Mouse (Mus musculus) megakaryocyte progenitor cell, adult 5-6 weeks (primary cell): Measurements from ENCODE around the gene Dusp22. TPM values are rescaled to one million over a fixed set of nuclear protein-coding genes. Genes with fewer than 3 reads are reported as not detected.

Experiments used
- ATAC-seq: replicated peaks from 2 replicates; pipeline ENCODE4 v1.8.0; 2016; ENCODE audit warnings: mild to moderate bottlenecking, moderate TSS enrichment, inconsistent platforms; ENCODE audit not compliant: poor library complexity
- total RNA-seq, 2 experiments: library from RNA; stranded (forward) in 1 of 2; stranded (reverse) in 1 of 2; fragments of 157-497, 149-512 nt in 1 of 2; fragments of 200-1000 nt in 1 of 2; gene quantifications; 2 replicates each; pipeline versions ENCODE4 v1.2.3 to v1.2.4; 2015 to 2017

The Dusp22 gene
- total RNA-seq, 2 experiments from 2014 or later: 1.9 to 4.2 TPM

- no peak for ATAC-seq
These were observed 8.5 kb downstream of the Dusp22 start for GRCm38 (mm10) chr13:30668301-30668700.

DNA sequence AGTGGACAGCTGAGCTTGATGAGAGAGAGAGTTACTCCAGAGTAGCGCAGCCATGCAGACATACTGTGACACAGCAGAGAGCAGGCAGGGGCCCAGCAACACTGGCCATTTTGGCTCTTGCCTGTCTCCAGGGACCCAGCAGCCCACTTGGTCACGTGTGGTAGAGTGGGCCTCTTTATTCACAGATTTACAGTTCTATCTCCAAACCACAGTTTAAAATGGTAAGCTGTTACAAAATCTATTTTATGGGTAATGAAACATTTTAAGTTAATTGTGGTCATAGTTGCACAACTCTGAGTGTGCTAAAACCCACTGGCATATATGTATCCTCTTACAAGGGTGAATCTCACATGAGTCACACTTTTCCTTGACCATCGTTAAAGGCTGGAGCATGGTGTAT is 9.5 kb downstream of the Dusp22 start:
- ATAC-seq: peak; percentile 76

DNA sequence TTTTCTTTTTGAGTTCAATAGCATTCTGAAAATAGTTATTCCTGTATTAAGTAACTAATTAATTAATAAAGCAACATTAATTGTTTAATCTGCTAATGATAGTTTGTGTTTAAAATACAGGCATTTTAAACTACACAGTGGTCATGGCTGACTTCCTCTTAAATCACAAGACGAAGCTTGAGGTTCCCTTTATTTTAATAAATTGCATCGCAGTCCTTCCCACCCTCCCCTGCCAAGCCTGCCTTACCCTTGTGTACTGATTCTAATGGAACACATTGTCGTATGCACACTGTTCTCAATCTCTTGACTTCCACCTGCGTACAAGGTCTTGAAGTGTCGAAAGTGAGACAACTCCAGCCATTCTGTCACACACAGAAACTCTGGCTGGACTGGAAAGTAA is 14.1 kb downstream of the Dusp22 start:
- ATAC-seq: peak; percentile 65

DNA sequence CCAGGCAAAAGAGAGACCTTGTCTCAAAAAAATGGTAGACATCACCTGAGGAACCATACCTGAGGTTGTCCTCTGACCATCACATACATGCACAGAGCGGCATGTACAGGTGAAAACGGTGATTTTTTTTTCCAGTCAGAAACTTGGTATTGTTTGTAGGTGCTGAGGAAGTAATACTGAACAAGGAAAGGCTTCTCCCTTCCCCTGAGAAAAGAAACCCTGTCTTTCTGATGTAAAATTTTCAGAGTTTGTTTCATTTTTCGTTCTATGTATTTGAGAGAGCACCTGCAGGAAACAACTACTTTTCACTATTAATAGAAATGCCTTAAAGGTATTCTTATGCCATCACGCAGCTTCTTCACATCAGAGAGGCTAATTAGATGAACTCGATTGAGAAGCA is 19.0 kb downstream of the Dusp22 start:
- ATAC-seq: no peak

DNA sequence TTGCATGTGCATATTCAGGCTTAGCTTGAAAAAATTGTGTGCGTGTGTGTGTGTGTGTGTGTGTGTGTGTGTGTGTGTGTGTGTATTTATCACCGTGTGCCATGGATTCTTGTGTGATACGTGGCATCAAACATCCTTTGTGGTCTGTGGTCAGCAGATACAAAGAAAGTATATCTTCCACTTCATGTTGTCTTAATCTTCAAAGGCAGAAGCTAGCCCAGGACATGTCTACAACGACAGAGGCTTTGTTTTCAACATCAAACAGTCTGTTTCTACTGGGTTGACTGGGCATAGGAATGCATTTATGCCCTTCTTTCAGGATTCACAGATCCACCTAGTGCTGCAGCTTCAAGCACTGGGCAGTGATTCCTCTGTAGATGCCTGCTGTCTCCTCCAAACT is 22.1 kb downstream of the Dusp22 start:
- peak; percentile 31; the same call in 1 of the 2 replicates for ATAC-seq

DNA sequence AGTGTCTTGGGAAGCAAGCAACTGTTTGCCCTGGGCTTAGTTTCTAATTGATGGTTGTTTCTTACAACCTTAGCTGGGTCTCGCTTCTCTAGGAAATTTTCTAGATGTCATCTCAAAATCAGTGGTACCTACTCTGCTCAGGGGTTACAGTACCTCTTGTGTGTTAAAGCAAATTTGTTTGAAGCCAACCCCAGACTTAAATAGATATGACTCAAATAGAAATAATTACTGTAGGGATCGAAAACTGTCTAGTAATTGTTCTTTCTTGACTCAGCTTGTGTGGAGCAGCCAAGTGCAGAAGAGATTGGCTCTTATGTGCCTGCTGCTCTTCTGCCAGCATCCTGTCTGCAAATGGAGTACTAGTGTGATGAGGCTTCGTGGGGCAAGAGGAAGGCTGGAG is 22.5 kb downstream of the Dusp22 start:
- ATAC-seq: no peak

DNA sequence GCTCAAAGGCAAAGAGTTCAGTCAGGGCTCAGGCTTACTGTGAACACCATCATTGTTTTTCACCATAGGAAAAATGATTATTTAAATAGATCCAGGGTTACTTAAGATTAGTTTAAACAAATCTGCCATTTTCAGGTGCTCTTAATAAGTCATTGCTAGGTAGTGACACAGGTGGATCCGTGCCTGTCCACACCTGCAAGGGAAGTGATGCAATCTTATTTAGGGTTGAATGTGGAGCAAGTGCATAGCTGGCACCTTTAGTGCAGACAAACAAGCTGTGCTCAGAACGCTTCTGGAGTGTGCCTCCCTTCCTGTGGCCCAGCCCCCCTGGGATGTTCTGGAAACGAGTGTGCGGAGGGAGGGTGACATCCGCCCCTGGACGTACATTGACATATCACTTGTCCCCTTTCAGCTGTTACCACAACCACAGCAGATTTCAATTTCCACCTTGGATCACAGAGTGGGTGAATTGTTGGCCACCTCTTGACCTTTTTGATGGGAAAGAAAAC is 24.9 kb downstream of the Dusp22 start:
- ATAC-seq: no peak

- ATAC-seq: no peak
These were observed 26.2 kb downstream of the Dusp22 start for GRCm38 (mm10) chr13:30685957-30686356.

GRCm38 (mm10) chr13:30688035-30688616 is 28.3 kb downstream of the Dusp22 start:
- no peak for ATAC-seq

- ATAC-seq: no peak
These were observed 29.7 kb downstream of the Dusp22 start for GRCm38 (mm10) chr13:30689475-30689874.

GRCm38 (mm10) chr13:30691441-30692292 is 31.9 kb downstream of the Dusp22 start:
- ATAC-seq: no peak

DNA sequence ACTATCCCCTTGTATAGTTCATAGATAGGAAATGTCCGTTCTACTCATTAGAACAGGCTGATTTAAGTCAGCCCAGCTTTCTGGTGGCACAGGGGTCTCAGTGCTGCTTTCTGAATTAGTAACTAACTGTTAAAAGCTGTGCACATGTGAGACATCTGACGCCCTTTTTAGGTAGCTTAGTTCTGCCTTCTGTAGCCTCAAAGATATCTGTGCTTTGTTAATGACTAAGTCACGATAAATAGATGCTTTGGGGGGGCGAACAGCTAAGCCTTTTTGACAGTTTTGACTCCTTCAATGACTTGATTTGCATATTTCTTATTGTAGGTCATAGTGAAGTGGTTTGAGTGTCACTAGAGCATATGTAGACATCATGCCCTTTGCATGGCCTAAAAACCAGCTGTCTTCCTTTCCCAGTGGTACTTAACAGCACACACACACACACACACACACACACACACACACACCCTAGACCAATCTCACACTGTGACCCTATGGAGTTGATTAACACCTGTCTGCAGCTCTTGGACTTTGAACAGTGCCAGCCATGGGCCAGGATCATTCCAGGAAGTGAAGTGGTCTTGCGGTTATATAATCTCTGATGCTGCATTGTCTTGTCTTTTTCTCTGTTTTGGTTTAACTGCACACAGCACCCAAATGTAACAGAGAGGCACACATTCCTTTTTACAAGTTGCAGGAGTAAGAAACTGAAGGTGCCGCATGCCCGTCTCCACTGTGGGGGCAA is 33.0 kb downstream of the Dusp22 start:
- ATAC-seq: no peak

GRCm38 (mm10) chr13:30695232-30695631 is 35.4 kb downstream of the Dusp22 start:
- ATAC-seq: no peak

- ATAC-seq: peak; percentile 48; the same call in 1 of the 2 replicates
These were observed 36.1 kb downstream of the Dusp22 start for GRCm38 (mm10) chr13:30695890-30696289.

DNA sequence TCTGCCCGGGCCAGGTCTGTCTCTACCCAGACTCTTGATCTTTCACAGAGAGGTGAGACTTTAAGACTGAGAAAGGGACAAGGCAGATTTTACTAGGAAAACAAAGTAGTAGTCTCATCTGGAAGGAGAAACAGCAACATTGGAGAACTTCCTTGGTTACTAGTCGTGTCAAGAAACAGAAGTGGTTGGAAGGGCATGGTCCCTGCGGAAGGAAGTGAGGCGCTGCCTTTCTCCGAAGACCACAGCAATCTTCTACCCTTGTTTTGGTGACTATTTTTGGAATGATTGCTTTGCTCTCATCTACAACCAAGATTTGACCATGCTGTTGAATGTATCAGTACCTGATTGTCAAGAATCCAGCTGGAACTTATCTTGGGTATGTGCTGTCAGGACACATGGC is 38.1 kb downstream of the Dusp22 start:
- peak; percentile 66 for ATAC-seq

GRCm38 (mm10) chr13:30702695-30703094 is 42.9 kb downstream of the Dusp22 start:
- ATAC-seq: no peak

GRCm38 (mm10) chr13:30704246-30705095 is 44.7 kb downstream of the Dusp22 start:
- no peak; the same call in 1 of the 2 replicates for ATAC-seq

DNA sequence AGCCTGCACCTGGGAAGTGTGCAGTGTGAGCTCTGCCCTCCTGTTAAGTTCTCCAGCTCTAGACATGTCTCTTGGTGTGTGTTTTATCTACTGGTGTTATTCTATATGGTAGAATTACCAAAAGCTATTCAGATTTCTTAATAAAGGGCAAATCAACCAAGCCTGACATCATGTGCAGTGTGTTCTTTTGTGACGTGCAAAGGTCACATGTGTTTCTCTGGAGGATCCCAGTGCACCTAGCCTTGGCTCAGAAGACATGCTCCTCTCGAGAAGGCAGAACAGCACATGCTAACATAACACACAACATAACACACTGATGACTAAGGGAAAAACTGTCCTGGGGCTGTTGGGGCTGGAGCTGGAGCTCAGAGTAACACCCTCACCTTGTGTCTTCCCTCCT is 51.3 kb downstream of the Dusp22 start:
- ATAC-seq: no peak

DNA sequence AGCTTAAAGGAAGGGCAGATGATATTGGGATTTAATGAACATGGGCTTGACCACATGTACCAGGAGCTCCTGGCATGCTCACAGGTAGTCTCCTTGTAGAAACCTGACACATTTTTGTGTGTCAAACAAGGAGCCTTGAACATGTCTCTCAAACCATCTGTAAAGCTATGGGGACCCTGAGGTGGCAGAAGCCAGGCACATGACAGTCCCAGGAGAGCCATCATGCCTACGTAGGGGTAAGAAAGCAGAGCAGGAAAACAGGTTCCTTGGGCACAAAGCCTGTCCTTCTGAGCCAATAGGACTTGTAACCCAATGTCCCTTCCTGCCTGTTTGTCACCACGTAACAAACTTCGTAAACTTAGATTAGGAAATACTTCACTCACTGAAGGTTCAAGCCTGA is 51.9 kb downstream of the Dusp22 start:
- no peak for ATAC-seq

DNA sequence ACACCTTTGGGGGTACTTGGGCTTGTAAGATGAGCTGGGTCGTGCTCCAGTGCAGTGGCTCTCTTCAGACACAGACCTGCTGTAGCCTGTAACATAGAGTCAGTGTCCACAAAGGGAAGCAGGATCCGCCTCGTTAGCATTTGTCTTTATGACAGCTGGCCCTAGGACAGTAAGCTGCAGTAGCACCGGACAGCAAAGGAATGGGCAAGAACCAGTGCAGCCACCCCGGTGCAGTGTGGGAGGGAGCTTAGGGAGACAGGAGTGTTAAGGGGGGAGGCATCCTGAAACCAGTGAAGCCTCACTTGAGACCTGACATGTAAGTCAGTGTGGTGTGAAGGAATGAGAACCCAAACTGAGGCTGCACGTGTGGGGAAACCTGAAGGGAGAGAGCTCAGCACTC is 52.5 kb downstream of the Dusp22 start:
- no peak for ATAC-seq

GRCm38 (mm10) chr13:30713621-30714020 is 53.8 kb downstream of the Dusp22 start:
- no peak for ATAC-seq
